Mouse (Mus musculus) left cerebral cortex, adult 9 months (tissue): ENCODE measurements around the gene Wwox.

Experiments used
- DNase-seq, 2 experiments: peaks; one replicate each; pipeline ENCODE4 v3.0.0; 2022; ENCODE audit warnings: low spot score in 2 of 2

The Wwox gene

DNA sequence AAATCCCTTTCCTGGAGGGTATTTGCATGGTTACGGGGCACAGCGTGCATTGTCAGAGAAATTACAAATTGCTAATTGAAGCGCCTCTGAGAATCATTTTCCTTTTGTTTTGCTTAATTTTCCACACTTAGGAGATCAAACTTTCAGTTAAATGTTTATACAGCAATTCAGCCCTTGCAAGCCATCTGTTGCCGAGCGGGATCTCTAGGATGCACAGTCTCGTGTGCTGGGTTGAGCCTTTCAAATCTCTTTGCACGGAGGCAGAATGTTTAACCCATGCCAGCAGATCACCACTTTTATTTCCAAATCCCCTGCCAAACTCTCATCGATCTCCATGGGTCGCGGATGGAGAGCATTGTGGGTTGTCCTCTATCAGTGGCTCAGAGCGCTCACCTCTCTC is 891.2 kb downstream of the Wwox start:
- peak in 1 of 2 experiments; percentile 17 for DNase-seq

DNA sequence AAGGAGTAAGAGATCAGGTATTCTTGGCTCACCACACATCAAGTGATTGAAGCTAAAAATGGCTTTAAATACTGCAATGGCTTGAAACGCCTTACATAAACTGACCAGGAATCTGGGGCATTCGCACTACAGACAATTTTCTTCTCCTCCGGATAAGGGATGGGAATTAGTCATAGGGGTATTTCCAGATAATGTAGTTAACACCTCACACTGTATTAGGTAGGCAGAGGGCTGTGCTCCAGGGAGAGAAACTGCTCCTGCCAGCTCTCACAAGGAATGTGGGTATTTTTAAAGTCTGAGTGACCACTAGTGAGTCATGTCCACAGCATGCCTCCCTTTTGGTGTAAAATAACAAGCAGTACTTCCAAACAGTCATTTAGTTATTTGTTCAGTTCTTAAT is 894.5 kb downstream of the Wwox start:
- DNase-seq = peak; percentile 39 to 44

DNA sequence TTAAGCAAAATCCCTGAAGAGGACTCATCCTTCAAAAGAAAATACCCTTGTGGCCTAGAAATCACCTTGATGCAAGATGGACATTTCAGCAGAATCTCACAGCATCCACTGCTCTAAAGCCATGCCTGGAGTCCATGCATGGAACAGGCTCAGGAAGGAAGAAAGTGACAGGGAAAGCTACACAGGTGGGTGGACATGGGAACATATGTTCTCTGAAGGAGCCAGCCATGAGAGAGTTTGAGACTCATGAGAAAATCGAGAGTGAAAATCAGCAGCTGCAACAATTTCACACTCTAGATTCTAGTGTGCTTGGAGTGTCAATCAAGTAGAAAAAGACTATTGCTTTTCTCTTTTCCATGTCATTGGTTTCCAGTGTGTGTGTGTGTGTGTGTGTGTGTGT is 896.9 kb downstream of the Wwox start:
- DNase-seq = peak in 1 of 2 experiments; percentile 37

DNA sequence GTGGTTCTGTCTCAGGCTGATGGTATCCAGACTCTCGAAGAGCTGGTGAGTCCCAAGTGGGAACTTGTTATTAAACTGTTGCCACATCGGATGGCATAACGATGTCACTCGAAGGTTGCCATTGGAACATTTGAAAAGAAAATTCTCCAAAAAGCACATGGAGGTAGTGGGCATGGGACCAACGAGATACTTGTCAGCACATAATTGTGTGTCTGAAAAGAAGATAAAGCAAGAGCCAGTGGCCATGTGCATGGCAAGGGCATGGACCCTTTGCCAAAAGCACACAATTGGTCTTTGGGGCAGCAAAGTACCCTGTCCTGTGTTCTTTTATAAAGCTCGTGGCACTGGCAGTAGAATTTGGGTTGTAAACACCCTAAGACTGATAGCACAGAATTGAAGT is 909.2 kb downstream of the Wwox start:
- no peak for DNase-seq

DNA sequence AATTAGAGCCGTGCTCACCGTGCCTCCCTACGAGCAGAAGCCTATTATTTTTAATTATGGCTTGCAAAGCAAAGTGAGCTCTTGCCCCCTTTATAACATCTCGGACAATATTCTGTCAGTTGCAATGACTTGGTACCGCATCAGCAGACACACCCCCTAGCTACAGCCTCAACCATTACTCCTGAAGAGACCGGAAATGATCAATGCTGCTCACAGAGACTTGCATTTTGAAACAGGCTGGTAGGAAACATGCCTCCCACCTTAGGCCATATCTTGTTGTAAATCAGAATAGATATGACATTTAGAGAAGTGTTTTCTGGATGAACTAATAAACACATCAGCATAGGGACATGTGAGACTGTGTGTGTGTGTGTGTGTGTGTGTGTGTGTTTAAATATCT is 911.3 kb downstream of the Wwox start:
- DNase-seq = no peak

DNA sequence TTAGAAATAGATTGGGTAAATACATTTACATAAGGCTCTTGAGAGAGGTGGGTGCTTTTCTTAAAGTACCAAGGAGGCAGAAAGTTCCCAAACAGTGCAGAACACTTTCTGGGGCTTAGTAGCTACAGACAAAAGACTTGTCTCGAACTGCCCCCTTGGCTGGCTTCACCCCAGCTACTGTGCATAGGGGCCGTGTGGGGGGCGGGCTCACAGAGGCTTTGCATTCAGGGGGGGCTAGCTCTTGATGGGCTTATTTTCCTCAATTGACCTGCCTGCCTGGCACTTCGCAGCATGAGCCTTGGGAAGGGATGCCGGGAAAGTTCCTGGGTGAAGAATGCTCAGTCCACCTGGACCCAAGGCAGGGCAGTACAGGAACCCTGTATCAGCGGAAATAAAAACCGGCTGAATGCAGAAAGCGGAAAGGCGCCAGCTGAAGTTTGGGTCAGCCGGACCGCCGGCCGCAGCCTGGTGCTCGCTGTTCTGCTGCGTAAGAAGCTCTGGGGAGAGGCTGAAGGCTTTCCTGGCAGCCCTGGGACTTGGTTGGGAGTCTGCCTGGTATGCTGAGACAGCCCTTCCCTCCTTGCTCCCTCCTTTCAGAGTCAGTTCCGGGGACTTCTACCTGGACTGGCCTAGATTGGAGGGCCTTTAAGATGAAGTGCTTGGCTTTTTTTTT is 918.3 kb downstream of the Wwox start:
- no peak for DNase-seq

DNA sequence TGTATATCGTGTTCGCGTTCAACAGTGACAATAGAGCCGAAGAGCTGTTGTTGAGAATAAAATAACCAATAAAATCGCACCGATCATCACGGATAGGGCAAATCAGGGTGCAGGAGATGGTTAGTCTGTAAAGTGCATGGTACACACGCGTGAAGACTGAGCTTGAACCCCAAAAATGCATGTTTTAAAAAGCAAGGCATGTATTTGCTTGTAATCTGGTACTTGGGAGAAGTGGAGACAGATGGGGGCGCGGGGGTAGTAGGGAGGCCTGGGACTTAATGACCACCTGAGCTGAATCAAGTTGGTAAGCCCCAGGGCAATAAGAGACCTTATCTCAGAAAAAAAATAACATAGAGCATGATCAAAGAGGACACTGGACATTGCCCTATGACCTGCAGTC is 919.0 kb downstream of the Wwox start:
- DNase-seq = no peak

DNA sequence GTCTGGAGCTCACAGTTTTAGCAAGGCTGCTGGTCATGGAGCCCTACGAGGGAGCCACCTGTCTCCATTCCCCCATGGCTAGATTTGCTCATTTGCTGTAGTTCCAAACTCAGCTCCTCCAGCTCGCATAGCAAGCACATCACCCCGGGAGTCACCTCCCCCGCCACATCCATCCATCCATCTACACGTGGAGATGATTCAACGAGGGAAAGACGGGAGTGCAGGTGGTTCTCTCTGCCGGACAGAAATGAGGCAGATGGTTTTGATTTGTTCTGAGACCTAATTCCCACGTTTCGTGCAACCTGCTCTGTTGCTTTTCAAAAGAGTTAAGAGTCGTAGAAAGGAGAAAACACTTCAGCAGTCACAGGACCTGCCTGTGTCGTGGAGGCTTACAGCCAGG is 920.2 kb downstream of the Wwox start:
- no peak for DNase-seq

DNA sequence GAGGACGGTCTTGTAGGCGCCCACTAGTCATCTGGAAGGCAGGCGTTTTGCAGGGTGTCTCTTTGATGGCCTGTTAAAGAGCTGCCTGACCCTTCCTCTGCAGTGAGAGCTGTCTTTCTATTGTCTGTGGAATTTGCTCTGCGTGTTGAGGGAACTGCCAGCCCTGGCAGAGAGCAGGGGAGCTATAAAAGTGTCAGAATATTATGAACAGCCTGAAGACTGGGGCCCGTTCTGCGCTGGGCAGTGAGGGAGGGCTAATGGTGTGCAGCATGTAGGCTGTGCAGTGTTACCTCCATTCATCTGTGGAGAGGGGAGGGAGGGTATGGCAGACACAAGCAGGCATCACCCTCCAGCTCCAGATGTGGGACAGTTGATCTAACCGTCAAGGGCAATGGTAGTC is 923.1 kb downstream of the Wwox start:
- no peak for DNase-seq

DNA sequence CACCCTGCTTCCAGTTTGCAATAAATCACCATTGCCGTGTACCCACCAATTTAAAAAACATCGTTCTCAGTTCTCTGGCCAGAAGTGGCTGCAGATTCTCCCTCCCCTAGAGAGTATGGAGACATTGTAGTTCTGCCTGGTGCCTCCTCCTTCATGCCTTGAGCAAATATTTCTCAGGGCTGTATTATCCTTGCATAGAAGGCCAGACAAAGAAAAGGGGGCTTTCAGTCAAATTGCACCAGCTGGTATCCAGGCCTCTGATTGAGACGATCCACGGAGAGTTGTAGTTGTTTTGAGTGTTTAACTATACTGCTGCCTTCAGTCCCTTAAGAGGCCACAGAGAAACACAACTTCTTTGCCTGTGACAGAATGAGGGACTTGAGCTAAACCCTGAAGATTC is 935.5 kb downstream of the Wwox start:
- no peak for DNase-seq

DNA sequence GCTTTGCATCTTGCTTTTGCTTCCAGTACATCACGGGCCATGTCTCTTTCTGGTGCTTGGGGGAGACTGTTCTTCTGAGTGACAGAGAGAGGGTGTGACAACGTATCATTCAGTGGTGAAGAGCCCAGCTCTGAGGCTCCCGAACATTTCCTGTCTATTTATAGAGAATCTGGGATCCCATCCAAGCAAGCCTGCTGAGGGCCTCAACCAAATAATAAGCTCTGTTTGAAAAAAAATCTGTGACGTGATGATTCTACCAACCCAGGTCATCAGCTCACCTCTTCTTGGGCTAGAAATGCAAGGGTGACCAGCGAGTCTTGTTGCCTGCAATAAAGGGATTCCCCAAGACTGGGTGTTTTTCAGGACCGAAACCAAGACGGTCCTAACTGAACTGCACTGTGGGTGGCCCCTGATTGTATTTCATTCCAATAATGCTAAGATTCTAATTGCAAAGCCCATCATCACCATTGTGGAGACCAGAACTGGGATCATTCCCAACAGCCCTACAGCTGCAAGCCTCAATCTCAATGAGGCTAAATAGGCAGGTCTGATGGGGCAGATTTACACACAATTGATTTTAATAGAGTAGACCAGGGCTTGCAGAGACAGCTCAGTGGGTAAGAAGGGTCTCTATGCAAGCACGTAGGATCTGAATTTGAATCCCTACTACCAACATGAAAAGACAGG is 936.0 kb downstream of the Wwox start:
- DNase-seq = no peak

DNA sequence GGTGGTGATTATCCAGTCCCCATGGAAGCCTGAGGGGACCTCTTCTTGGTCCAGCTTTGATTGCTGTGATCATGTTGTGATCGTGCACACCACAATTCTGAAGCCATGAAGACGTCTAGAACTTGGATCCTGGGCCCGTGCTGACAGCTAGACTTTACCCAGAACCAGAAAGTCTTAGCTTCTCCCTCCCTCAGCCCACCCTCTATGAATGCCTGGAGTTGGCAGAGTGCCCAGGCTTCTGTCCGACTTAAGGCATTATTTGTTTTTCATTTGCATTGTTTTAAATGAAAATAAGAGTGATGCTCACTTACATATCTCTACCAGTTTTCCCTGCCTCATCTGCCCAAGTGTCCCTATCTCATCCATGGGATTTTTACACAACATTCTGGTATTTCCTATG is 937.9 kb downstream of the Wwox start:
- no peak for DNase-seq

DNA sequence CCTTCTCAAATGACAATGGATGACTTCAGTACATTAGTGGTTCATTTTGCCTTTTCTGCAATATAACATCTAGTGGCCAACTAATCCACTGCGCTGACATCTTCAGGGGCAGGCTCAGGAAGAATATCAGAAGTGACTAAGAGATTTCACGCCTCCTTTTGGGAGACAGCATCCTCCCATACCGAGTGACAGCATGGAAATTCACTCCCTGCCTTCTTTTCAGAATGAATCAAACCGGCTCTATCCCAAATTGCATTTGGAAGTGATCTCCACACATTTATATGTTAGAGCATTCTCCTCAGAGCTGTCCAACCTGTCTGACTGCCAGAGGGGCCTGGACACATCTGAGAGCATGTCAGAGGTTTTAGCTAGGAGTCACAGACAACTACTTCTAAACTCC is 940.6 kb downstream of the Wwox start:
- peak in 1 of 2 experiments; percentile 11 for DNase-seq

DNA sequence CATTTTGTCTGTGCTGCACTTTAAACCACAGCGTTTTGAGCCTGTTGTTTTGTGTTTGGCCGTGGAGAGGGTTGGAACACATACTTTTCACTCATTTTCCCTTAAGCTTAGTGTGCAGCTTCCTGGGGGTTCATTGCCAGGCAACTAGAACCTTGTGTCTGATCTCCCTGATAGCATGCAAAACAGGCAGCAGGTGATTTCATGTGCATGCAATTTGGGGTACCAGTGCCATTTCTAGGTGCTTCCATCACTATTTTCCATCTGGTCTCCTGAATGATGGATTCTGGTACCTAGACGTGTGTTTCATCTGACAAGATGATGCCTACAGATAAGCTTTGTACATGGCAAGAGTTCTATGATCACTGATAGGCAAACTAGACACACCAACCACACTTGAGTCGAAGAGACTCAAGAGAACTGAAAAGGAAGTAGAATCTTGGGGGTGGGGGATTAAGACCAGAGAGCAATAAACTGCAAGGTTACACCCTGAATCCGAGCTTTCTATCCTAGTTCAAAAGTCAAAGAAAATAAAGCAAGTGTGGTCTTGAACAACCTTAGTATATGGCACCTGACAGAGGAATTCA is 951.6 kb downstream of the Wwox start:
- DNase-seq = no peak

DNA sequence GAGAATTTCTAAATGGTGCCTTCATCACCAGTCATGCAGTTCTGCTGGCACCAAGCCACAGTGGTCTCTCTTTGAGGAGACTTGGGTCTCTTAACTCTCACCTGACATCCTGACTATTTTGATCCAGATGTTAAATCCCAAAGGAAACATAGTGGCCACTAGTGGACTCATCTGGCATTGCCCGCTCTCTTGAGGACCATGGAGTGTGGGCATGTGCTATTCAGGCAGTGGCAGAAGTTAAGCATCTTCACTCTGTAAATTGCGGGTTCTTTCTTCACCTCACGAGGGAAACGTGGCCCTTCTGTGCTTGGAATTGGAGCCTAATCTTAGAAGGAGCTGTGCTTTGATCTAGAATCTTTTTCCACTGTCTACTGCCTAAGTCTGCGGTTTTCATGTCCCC is 956.4 kb downstream of the Wwox start:
- no peak for DNase-seq

DNA sequence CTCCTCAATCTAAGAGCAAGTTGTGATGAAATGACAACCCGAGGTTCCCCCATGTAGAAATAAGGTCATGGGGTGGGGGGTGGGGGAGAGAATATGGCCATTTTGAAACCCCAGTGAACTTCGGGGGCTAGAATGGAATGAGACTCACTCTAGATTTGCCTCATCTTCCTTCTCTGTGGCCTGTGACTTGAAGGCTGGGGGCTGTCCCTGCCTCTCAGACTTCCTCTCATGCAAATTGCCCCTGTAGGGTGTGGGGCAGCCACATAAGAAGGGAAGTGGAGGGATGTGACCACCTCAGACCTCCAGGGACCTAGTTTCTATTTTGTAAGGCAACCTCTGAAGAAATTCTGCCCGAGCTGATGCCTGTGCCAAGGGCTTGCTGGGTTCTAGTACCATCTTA is 958.5 kb downstream of the Wwox start:
- DNase-seq = no peak

DNA sequence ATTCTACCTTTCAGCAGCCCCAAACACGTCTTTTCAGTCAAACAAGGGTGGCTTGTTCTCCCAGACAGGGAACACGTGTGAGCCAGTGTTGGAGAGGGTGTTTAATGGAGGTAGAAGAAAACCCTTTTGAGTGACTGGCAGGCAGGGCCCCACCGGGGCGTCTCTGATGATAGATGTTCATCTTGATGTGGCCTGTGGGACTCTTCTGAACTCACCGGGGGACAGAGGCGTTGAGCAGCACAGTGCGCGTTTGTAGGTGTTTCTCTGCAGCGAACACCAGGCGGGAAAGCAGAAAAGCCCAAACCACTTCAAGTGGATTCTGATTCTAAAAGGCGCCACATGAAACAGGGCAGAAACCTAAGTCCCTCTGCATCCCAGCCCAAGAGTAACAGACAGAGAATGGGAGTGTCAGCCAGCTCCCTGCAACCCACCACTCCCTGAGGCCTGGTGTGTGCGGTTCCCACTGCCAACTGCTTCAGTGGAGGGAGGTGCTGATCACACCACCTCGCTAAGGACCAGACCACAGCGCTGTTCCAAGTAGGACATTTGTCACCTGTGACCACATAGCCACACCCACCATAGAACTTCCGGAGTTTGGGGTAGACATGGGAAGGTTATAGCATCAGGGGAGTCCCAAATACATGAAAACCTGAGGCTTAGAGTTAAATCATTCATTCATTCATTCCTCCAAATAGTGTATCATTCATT is 960.7 kb downstream of the Wwox start:
- no peak for DNase-seq
